Mouse (Mus musculus): ENCODE results near the gene Vmn1r157.
"Not testable (repeated sequence)": the region's sequence is repeated elsewhere in the genome, so short reads cannot be mapped to it uniquely, and the experiment has no call there.

Vmn1r157 gene

GRCm38 (mm10) chr7:22761397-22761796 is at the start of gene Vmn1r157:
TSS of gene Vmn1r157 (plus strand) at chr7:22761697.
- DNase-seq (ENCODE audit: extremely low spot score): not testable (repeated sequence)

- not testable (repeated sequence) for DNase-seq (ENCODE audit: extremely low spot score)
Observed at GRCm38 (mm10) chr7:22719610-22720009, 41.9 kb upstream of the Vmn1r157 start, which contains the start of gene Gm4567. TSS of gene Gm4567 (minus strand) at chr7:22719710.

- not testable (repeated sequence) for DNase-seq (ENCODE audit: extremely low spot score)
Observed at GRCm38 (mm10) chr7:22775981-22776380, 14.5 kb downstream of the Vmn1r157 start.

GRCm38 (mm10) chr7:22790682-22791081 is 29.2 kb downstream of the Vmn1r157 start, which contains the start of gene Vmn1r158:
TSS of gene Vmn1r158 (minus strand) at chr7:22790782.
- not testable (repeated sequence) for DNase-seq (ENCODE audit: extremely low spot score)
